Mouse (Mus musculus) granulocyte monocyte progenitor cell, adult 5-6 weeks (primary cell): Measurements from ENCODE around the gene Col26a1. TPM values are rescaled to one million over a fixed set of nuclear protein-coding genes. Genes with fewer than 3 reads are reported as not detected.
"Not testable (repeated sequence)": the region's sequence is repeated elsewhere in the genome, so short reads cannot be mapped to it uniquely, and the experiment has no call there.

Source experiments
- ATAC-seq: replicated peaks from 2 replicates; pipeline ENCODE4 v1.8.0; 2016; ENCODE audit warnings: mild to moderate bottlenecking, moderate TSS enrichment, inconsistent platforms; ENCODE audit not compliant: poor library complexity, severe bottlenecking
- total RNA-seq, 2 experiments: library from RNA; stranded (forward) in 1 of 2; stranded (reverse) in 1 of 2; fragments of 200-712, 200-1000 nt in 1 of 2; fragments of >200 nt in 1 of 2; fragmentation: Nextera tagmentation in 1 of 2; gene quantifications; 2 replicates each; pipeline ENCODE4 v1.2.3; 2014 to 2017

Col26a1 gene
- total RNA-seq, 2 experiments from 2014 or later: not detected

- ATAC-seq: peak; percentile 58; the same call in 1 of the 2 replicates
Observed at GRCm38 (mm10) chr5:136760345-136760744, 122.7 kb downstream of the Col26a1 start.

DNA sequence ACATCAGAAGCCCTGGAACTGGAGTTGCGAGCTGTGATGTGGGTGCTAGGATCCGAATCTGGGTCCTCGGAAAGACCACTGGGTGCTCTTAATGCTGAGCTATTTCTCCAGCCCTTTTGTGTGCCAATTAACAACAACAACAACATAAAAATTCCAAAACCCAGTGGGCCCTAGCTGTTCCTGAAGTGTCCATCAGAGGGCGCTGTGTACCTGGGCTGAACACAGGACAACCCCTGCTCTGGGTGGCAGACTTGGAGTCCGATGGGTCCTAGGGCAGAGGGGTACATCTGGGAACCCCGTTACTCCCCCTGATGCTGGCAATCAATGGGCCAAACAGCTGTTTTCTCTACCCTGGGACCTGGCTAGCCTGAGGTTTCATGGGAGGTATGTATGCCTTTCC lies 123.2 kb downstream of the Col26a1 start:
- ATAC-seq: 0 out of 2 replicates have a peak, but pooled peaks have one; percentile 31

GRCm38 (mm10) chr5:136755696-136756095 lies 127.3 kb downstream of the Col26a1 start:
- 0 out of 2 replicates have a peak, but pooled peaks have one; percentile 31 for ATAC-seq

- ATAC-seq: no peak
Observed at GRCm38 (mm10) chr5:136754053-136754591, 128.9 kb downstream of the Col26a1 start.

GRCm38 (mm10) chr5:136753176-136753575 lies 129.8 kb downstream of the Col26a1 start:
- not testable (repeated sequence) for ATAC-seq

DNA sequence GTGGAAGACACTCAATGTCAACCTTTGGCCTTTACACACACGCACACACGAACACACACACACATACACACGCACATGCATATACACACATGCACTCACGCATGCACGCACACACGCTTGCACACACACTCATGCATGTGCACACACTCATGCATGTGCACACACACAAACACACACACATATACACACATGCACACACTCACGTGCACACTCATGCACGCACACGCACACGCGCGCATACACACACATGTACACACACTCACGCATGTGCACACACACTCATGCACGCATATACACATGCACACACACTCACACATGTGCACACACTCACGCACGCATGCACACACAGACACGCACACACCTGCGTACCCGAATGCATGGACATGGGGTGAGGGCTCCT lies 130.9 kb downstream of the Col26a1 start:
- no peak for ATAC-seq

DNA sequence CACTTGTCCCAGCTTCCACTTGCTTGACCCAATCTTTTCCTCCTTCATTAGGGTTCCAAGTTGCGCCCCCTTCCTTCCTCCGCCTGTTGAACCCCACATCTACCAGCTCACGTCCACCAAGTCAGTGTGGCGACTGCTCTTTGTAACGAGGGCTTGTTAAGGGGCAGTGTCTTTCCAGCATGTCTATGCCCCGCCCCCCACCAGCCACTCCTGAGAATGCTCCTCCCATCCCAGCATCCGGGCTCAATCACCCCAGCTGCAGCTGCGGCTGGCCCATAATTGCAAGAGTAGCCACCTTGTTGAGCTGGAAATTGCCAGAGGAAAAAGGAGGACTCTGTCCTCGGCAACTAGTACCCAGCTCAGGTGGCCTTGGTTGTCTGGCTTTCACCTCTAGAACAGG lies 136.4 kb downstream of the Col26a1 start:
- no peak for ATAC-seq

GRCm38 (mm10) chr5:136738918-136739317 lies 144.1 kb downstream of the Col26a1 start:
- ATAC-seq: no peak

DNA sequence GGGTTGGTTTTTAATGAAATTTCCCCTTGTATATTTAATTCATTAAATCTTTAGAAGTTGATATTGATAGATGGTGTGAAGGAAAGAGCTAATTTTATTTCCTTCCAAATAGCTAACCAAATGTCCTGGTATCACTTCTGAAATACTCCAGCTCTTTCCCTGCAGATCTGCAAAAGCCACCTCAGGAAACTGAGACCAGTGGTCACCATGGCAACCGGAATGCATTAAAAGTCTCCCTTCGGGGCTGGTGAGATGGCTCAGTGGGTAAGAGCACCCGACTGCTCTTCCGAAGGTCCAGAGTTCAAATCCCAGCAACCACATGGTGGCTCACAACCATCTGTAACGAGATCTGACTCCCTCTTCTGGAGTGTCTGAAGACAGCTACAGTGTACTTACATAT lies 156.7 kb downstream of the Col26a1 start:
- not testable (repeated sequence) for ATAC-seq

DNA sequence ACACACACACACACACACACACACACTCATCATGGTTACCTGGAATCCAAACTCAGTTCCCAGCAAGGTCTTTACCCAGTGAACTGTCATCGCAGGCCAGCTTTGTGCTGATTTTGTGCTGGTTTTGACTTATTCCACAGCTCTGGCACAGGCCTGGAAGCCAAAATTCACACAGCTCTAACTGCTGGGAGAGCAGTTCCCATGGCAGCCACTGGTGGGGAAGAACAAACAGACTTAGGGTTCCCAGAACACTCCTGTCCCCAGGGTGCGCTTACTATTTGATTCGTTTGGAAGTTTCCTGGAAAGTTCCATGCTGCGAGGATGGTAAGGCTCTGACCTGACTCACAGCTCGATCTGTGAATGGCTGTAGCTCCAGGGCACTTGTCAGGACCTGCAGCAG lies 161.4 kb downstream of the Col26a1 start:
- no peak for ATAC-seq

DNA sequence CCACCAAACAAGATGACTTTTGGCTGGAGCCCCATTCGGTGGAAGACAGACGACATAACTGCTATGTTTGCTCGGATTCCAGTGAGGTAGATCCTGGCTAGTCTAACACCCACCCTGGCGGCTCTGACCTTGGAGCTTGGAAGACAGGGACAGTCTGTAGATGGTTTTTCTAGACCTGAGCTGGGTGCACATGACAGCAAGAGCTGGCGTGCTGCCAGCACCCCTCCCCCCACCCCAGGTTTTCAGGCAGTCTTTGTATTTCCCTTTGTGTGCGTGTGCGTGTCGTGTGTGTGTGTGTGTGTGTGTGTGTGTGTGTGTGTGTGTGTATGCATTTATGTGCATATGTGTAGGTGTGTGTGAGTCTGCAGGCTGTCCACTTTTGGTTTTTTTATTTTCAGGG lies 164.4 kb downstream of the Col26a1 start:
- ATAC-seq: no peak

DNA sequence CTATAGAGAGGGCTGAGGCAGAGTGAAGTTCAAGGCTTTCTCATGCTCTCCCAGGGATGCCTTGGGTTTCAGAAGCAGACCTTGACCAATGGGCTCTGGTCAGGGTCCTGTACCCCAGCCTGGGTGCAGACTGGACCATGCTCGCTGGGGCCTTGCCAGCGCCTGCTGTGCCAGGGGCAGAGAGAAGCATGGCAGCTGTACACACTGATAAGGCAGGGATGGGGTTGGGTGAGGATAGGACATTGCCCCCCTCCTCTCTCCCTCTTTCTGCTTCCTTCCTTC lies 165.5 kb downstream of the Col26a1 start:
- no peak for ATAC-seq

DNA sequence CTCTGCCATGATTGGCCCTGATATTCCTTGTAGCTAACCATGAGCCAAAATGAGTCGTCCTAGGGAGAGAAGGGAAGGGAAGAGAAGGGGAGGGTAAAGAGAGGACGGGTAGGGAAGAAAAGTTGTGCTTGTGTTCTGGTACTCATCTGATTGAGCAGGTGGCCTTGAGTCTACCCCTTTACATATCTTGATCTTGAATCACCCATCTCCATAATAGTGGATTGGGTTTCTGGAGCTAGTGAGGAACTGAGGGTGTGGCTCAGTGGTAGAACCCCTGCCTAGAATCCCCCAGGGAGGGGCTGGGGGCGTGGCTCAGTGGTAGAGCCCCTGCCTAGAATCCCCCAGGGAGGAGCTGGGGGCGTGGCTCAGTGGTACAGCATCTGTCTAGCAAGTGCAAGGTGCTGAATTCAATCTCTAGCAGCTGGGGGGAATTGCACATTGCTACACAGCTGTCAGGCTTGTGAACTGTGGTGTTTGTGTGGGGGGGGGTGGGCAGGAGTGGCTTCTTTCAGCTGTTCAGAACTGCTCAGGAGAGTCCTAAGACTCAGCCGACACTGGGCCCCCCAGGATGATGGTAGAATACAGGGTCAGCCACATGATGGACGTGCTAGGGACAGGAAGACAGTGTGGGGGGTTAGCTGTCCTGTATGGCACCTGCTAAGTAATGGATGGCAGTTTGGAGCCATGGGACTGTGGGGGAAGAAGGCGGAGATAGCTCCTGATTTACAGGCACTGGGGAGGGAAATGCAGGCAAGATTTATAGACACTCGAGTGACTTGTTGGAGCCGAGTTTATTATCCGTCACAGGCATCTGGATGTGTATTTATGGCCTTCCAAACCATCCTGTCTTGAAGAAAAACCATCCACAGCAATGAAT lies 166.1 kb downstream of the Col26a1 start:
- no peak for ATAC-seq

DNA sequence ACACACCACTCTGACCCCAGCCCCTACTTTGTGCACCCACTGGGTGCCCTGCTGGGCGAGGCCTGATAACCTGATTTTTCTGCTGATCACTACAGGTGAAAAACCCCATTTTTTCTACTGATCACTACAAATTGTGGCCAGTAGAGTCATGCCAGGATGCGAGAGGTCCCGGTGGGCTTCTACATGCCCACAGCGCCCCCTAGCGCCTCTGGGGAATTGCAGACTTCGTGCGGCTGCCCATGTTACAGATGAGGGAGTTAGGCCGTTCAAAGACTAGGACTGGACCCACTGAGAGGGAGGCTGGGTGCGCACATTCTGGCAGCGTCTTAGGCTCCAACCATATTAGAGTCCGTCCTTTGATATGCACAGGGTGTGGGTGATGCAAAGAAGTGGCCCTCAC lies 168.1 kb downstream of the Col26a1 start:
- ATAC-seq: peak; percentile 68

GRCm38 (mm10) chr5:136714232-136714875 lies 168.7 kb downstream of the Col26a1 start:
- no peak for ATAC-seq

DNA sequence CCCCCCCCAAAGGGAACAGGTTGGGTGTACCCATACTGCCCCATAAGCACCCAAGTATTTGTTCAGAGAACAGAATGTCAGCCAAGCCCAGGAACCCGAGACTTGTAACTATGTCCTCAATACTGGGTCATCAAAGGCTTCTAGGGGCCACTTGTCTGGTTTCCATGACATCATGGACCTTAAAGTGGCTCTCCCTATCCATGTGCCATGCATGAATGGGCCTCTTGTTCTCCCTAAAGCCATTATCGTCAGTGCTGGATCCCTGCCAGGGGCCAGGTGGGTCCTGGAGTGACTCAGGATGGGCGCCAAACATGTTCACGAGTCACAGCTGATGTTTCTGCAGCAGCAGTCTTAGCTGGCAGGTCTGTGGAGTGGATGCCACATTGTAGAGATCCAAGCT lies 172.3 kb downstream of the Col26a1 start:
- ATAC-seq: no peak

DNA sequence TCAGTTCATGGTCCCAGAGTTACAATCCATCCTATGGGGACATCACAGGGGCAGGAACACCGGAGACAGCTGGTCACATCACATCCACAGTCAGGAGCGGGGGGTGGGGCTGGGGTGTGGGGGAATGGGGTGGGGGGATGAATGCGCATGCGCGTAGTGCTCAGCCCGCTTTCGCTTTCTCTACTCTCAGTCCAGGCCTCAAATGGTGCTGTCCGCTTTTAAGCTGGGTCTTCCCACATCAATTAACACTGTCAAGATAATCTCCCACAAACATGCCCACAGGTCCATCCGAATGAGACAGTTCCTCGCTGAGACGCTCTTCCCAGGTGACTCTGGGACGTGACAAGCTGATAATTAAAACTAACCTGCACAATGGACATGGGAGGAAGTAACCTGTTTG lies 174.9 kb downstream of the Col26a1 start:
- ATAC-seq: no peak

GRCm38 (mm10) chr5:136706803-136707202 lies 176.2 kb downstream of the Col26a1 start:
- ATAC-seq: peak; percentile 55

DNA sequence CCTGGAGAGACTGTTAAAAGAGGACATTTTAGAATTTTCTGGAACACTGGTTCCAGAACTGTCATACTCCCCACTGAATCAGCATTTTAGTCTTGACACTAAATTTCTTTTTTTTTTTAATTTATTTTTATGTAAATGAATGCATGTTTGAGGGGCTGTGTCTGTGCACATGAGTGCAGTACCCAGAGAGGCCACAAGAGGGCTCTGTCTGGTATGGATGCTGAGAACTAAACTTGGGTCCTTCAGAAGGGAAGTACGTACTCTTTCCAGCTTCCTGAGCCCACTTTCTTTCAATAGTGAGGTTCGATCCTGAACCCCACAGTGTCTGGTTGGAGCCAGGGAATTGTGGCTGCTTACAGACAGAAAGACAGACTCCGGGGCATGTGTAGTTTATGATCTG lies 177.5 kb downstream of the Col26a1 start:
- ATAC-seq: no peak

DNA sequence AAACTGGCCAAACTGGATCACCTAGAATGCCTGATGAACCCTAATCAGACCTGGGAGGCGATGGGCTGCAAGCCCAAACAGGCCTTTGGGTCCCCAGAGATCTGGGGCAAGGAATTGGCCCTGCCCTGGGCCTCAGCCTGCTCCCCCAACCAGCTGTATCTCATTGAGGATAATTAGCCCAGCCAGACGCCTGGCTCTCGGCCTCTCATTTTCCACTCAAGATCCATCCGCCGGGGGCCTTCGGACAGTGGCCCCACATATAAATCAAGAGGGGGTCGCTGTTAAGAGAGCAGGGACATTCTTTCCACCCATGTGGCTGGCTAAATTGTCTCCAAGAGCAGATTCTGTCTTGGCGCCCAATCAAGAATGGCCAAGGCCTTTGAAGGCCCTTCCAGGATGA lies 178.9 kb downstream of the Col26a1 start:
- no peak for ATAC-seq

DNA sequence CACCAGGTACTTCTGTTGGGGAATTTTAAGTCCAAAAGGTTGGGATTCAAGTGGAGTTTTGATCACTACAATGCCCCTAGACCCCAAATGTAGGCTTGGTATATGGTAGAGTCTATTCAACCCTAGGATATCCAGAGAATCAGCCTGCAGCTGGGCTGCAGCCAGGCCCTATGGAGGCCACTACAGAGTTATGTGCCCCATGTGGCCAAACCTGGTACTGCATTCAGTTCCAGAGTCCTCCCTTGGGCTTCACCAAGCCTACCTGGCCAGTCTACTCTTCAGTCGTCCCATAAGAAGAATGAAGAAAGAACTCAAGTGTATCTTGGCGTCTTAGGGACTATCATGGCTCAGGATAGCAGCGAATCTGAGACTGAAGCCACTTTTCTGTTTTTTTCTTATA lies 179.3 kb downstream of the Col26a1 start:
- ATAC-seq: peak; percentile 56
